Mouse (Mus musculus): ENCODE results near the gene Rpl10a. TPM values are rescaled to one million over a fixed set of nuclear protein-coding genes. Genes with fewer than 3 reads are reported as not detected.
A peak's percentile ranks its signal among the peaks of the same experiment; 100 is the strongest.
"Not testable (repeated sequence)": the region's sequence is repeated elsewhere in the genome, so short reads cannot be mapped to it uniquely, and the experiment has no call there.

The Rpl10a gene
- polyA plus RNA-seq, 1 experiment from 2014 or later: 733 TPM

DNA sequence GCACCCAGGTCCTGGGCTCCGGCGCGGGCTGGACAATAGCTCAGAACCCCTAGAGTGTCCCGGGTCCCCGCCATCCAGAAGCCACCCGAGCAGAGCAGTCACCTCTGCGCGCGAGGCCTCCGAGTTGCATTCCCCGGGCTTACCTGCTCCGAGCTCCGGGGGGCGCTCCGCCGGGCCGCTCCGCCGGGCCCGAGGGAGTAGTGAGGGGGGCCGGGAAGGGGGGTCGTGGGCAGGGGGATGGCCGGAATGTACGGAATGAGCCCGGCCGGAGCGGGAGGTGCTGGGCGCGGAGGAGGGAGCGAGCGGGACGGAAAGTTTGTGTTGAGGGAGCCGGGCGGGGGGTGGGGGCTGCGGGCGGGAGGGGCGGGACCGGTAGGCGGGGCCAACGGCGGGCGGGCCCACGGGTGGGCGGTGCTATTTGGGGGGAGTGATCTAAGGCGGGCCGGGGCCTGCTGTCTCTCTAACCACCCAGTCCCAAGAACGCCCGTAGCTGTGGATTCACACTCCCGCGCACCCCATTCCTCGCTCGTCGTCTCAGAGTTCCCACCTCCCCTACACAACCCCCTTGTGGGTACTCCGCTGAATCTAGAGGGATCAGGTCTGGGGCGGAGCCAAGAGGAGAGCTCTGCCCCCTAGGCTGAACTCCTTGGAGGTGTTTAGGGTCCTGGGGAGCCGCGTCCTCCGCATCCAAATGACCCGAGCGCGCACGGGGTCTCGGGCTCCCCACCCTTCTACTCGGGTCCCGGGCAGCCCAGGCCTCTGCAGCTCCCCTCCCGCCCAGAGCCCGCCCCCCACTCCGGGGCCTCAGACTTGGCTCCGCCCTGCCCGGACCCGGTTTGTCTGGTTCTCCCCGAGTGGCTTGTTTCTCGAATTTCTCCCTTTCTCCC lies 22.4 kb downstream of the Rpl10a start, which contains the start of gene Tead3:
Tead3 (minus strand) TSS at position 352 of the 887 bp plus-strand sequence.
- peak; percentile 91 for DNase-seq (ENCODE audit: low spot score)
- Histone ChIP-seq H3K9ac (ENCODE audit: low read depth, low read length) (peak within 1 kb of the TSS; percentile 74), H3K4me2 (peak within 1 kb of the TSS; percentile 95), H3K27me3 (replicated peaks; ENCODE audit: control insufficient read depth, insufficient read depth, low read length) (peaks cover 21% of the 10 kb centered on the region), H3K4me1 (replicated peaks; ENCODE audit: control insufficient read depth, insufficient read depth, low read length) (peaks cover 51% of the 10 kb centered on the region), H3K27ac (ENCODE audit: low read depth, low read length) (peak within 1 kb of the TSS; percentile 95), H3K4me3 (ENCODE audit: low read depth, low read length) (peak within 1 kb of the TSS; percentile 81), H3K9me3 (ENCODE audit: control insufficient read depth, low read length) (no peaks in the 10 kb centered on the region), H3K36me3 (ENCODE audit: control insufficient read depth, insufficient read depth, low read length) (no peaks in the 10 kb centered on the region)
- under 1% methylated on average over 59 of the region's 73 CpGs for WGBS
- peak; percentile 78 for ATAC-seq (replicated peaks; ENCODE audit: low FRiP score)

DNA sequence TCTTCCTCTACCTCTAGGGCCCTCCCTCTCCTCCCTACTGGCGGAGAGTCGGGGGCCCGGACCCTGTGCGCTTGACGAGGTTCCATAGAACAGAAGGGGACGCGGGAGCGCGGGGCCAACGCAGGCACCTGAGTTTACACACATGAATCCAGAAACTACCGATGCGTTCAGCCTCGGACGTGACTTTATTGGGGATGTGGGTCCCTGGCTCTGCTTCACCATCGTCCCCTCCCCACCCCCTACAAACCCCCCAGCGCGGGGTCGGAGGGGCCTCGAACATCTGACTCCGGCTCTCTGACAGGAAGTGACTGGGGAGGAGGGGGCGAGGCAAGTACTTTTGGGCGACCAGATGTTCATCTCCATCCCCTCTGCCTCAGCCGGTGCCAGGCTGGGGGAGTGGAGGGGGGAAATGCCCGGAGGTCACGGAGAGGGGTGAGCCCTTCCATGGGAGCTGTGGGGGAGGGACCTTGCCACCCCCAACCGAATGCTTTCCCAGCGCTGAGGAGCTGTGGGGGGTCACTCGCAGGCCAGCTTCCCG lies 23.2 kb downstream of the Rpl10a start:
- Histone ChIP-seq H3K9ac (ENCODE audit: low read depth, low read length) (peak overlapping the region; percentile 74), H3K36me3 (ENCODE audit: control insufficient read depth, insufficient read depth, low read length) (no peaks in the 10 kb centered on the region), H3K9me3 (ENCODE audit: control insufficient read depth, low read length) (no peaks in the 10 kb centered on the region), H3K4me3 (ENCODE audit: low read depth, low read length) (peak overlapping the region; percentile 81), H3K4me2 (peak overlapping the region; percentile 95), H3K4me1 (replicated peaks; ENCODE audit: control insufficient read depth, insufficient read depth, low read length) (peaks cover 44% of the 10 kb centered on the region), H3K27ac (ENCODE audit: low read depth, low read length) (peak overlapping the region; percentile 95), H3K27me3 (replicated peaks; ENCODE audit: control insufficient read depth, insufficient read depth, low read length) (peaks cover 18% of the 10 kb centered on the region)
- WGBS: 1% methylated on average over 29 of the region's 29 CpGs
- ATAC-seq (replicated peaks; ENCODE audit: low FRiP score) (peak; percentile 0; the same call in 1 of the 2 replicates), DNase-seq (ENCODE audit: low spot score) (no peak)

DNA sequence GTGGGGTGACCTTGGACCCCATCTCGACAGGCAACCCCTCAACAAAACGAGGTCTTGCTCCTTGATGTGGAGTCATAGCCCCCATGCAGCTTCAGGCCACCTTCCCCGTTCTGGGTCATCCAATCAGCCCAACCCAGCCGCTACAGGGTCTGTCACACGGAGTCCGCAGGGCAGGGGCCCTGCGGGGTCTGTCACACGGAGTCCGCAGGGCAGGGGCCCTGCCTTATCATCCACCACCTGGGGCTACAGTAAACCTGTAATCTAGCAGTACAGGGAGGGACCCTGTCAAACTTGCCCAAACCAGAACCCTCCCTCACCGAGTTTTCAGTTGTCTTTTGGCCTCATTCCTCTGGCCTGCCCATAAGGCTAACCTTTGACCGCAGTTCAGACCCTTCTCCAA lies 23.7 kb downstream of the Rpl10a start:
- H3K4me1 ChIP-seq (replicated peaks; ENCODE audit: control insufficient read depth, insufficient read depth, low read length): peaks cover 40% of the 10 kb centered on the region
- no peaks in the 10 kb centered on the region for H3K36me3 ChIP-seq (ENCODE audit: control insufficient read depth, insufficient read depth, low read length)
- H3K27ac ChIP-seq (ENCODE audit: low read depth, low read length): peak overlapping the region; percentile 95
- H3K27me3 ChIP-seq (replicated peaks; ENCODE audit: control insufficient read depth, insufficient read depth, low read length): peaks cover 18% of the 10 kb centered on the region
- no peaks in the 10 kb centered on the region for H3K9me3 ChIP-seq (ENCODE audit: control insufficient read depth, low read length)
- peak overlapping the region; percentile 95 for H3K4me2 ChIP-seq
- peak; percentile 69 for DNase-seq (ENCODE audit: low spot score)
- 2% methylated on average over 11 of the region's 11 CpGs for WGBS
- H3K9ac ChIP-seq (ENCODE audit: low read depth, low read length): peak overlapping the region; percentile 74
- ATAC-seq (replicated peaks; ENCODE audit: low FRiP score): peak; percentile 82
- peak overlapping the region; percentile 81 for H3K4me3 ChIP-seq (ENCODE audit: low read depth, low read length)

DNA sequence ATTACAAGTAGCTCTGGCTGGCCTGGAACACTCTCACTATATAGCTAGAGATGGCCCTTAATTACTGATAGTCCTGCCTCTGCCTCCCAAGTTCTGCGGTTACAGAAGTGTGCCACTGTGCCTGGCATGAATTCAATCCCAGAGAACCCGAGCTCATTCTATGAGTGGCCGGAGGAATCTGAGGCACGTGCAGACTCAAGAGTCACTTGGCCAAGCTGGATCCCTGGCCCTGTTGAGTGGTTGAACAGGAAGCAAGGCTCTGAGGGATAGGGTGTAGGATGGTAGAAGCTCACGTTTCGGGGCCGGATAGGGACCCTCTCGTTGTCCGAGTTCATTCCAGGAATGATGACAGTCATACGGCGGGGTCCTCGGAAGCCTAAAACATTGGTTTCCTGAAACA lies 27.6 kb downstream of the Rpl10a start:
- no peak for ATAC-seq (replicated peaks; ENCODE audit: low FRiP score)
- peaks cover 15% of the 10 kb centered on the region for H3K27me3 ChIP-seq (replicated peaks; ENCODE audit: control insufficient read depth, insufficient read depth, low read length)
- H3K36me3 ChIP-seq (ENCODE audit: control insufficient read depth, insufficient read depth, low read length): no peaks in the 10 kb centered on the region
- no peak overlapping the region for H3K9ac ChIP-seq (ENCODE audit: low read depth, low read length)
- no peak overlapping the region for H3K4me2 ChIP-seq
- WGBS: 90% methylated on average over 12 of the region's 12 CpGs
- H3K27ac ChIP-seq (ENCODE audit: low read depth, low read length): no peak overlapping the region
- H3K4me3 ChIP-seq (ENCODE audit: low read depth, low read length): no peak overlapping the region
- peaks cover 23% of the 10 kb centered on the region for H3K4me1 ChIP-seq (replicated peaks; ENCODE audit: control insufficient read depth, insufficient read depth, low read length)
- H3K9me3 ChIP-seq (ENCODE audit: control insufficient read depth, low read length): no peaks in the 10 kb centered on the region
- DNase-seq (ENCODE audit: low spot score): no peak

DNA sequence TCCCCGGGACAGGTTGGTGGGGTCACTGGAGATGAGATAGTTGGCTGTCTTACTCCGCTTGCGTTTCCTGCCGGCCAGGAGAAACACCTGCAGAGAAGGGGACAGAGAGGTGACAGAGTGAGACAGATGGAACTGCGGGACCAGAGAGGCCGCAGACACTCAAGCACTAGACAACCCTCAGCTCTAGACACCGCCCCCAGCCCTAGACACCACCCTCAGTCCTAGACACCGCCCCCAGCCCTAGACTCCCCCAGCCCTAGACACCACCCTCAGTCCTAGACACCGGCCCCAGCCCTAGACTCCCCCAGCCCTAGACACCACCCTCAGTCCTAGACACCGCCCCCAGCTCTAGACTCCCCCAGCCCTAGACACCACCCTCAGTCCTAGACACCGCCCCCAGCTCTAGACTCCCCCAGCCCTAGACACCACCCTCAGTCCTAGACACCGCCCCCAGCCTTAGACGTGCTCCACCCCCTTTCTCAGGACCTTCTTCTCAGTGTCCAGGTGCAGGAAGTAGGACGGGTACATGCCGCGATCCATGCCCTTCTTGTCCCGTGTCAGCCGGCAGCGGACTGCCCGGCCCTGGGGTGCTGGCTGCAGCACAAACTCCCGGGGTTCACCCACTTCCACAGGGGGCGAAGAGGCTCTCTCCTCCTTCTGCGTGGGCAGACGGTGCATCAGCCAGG lies 30.4 kb downstream of the Rpl10a start:
- not testable (repeated sequence) for DNase-seq (ENCODE audit: low spot score); H3K9ac ChIP-seq (ENCODE audit: low read depth, low read length); H3K27ac ChIP-seq (ENCODE audit: low read depth, low read length); H3K36me3 ChIP-seq (ENCODE audit: control insufficient read depth, insufficient read depth, low read length); H3K4me3 ChIP-seq (ENCODE audit: low read depth, low read length); ATAC-seq (replicated peaks; ENCODE audit: low FRiP score); H3K9me3 ChIP-seq (ENCODE audit: control insufficient read depth, low read length)
- Histone ChIP-seq H3K27me3 (replicated peaks; ENCODE audit: control insufficient read depth, insufficient read depth, low read length) (peaks cover 34% of the 10 kb centered on the region), H3K4me1 (replicated peaks; ENCODE audit: control insufficient read depth, insufficient read depth, low read length) (peaks cover 16% of the 10 kb centered on the region; the same call in 1 of the 2 replicates), H3K4me2 (peak overlapping the region; percentile 12; the same call in 1 of the 2 replicates)
- WGBS: 20% methylated on average over 24 of the region's 24 CpGs

DNA sequence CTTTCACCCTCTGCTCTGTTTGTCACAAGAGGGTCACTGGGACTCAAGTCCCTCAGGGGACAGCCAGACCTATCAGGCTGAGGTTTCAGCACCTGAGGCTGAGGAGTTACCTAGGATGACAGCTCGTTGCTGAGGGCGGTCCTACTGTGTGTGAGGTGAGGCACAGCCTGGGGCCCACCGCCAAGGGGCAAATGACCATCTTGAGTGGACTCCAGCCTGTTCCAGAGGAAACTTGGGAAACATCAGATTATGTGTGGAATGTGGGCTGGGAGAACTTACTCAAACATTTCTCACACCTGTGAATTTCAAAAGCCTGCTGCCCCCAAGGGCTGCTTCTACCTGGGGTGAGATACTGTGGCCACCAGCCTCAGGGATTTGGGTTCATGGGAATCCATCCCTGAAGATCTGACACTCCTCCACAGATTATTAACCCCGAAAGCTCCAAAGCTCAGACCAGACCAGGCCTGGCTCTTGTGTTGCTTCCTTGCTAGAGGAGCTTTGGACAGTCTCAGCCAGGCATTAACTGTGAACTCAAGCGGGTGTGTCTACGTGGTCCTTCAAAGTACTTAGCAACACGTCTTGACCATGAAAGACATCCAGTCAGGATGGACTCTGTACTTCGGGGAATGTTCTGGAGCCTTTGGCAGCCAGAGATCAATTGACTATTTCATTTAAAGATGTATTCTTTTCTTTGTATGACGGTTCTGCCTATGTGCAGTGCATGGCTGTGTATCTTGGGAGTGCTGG lies 32.4 kb downstream of the Rpl10a start:
- Histone ChIP-seq H3K36me3 (ENCODE audit: control insufficient read depth, insufficient read depth, low read length) (no peaks in the 10 kb centered on the region), H3K4me1 (replicated peaks; ENCODE audit: control insufficient read depth, insufficient read depth, low read length) (peaks cover 24% of the 10 kb centered on the region)
- WGBS: 74% methylated on average over 9 of the region's 9 CpGs

DNA sequence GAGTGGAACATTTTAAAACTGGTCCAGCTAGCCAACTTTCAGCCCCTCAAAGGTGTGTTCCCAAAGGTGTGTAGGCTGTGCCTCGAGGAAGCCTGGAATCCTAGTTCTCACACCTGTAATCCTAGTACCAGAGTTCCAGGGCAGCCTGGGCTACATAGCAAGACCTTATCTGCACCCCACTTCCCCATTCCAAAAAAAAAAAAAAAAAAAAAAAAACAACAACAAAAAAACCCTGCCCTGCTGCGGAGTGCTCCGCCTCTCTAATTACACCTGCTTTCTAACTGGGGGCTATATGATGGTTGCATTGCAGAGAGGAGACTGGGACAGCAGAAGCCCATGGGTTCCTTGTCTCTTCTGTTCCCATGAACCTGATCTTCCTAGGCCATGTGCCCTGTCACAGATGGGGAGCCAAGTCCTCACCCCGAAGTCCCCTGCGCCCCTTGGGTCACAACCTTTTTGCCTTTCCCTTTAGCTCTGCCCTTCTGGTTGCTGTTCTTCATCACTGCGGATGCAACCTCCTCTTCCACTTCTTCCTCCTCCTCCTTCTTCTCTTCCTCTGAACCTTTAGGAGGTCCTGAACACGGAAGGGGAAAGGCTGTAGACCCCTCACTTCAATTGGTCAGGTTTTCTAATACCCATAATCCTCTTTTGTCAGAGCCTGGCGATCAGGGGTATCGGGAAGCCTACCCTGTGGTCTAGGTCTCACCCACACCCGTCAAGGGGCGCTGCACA lies 33.8 kb downstream of the Rpl10a start:
- peak overlapping the region; percentile 2 for H3K9ac ChIP-seq (ENCODE audit: low read depth, low read length)
- H3K36me3 ChIP-seq (ENCODE audit: control insufficient read depth, insufficient read depth, low read length): no peaks in the 10 kb centered on the region
- ATAC-seq (replicated peaks; ENCODE audit: low FRiP score) (no peak), DNase-seq (ENCODE audit: low spot score) (no peak)
- 31% methylated on average over 11 of the region's 11 CpGs for WGBS
- peak overlapping the region; percentile 68 for H3K4me2 ChIP-seq
- H3K4me3 ChIP-seq (ENCODE audit: low read depth, low read length): peak overlapping the region; percentile 42
- peaks cover 56% of the 10 kb centered on the region for H3K27me3 ChIP-seq (replicated peaks; ENCODE audit: control insufficient read depth, insufficient read depth, low read length)
- H3K27ac ChIP-seq (ENCODE audit: low read depth, low read length): no peak overlapping the region
- peaks cover 24% of the 10 kb centered on the region for H3K4me1 ChIP-seq (replicated peaks; ENCODE audit: control insufficient read depth, insufficient read depth, low read length)
- H3K9me3 ChIP-seq (ENCODE audit: control insufficient read depth, low read length): no peaks in the 10 kb centered on the region

More for the DNA sequence above, 32.4 kb downstream of the Rpl10a start:
- peaks cover 51% of the 10 kb centered on the region for H3K27me3 ChIP-seq (replicated peaks; ENCODE audit: control insufficient read depth, insufficient read depth, low read length)
- no peak for ATAC-seq (replicated peaks; ENCODE audit: low FRiP score)
- no peak overlapping the region for H3K4me3 ChIP-seq (ENCODE audit: low read depth, low read length)
- no peak for DNase-seq (ENCODE audit: low spot score)
- H3K9me3 ChIP-seq (ENCODE audit: control insufficient read depth, low read length): no peaks in the 10 kb centered on the region
- no peak overlapping the region for H3K4me2 ChIP-seq
- H3K27ac ChIP-seq (ENCODE audit: low read depth, low read length): no peak overlapping the region
- no peak overlapping the region for H3K9ac ChIP-seq (ENCODE audit: low read depth, low read length)

Measured in liver, embryonic 11.5 days (tissue).